In genomic region chr16:70381045-70381444, GRCm38 (mm10) we compare ENCODE assay signal across 30 mouse cellular contexts.
"Had no signal": no experiment of that assay in that cellular context is flagged by ENCODE, and none has a peak within 500 bp of the region (broad histone marks: within the 10 kb centered on the region; RNA-seq: fewer than 3 reads in every experiment).

No protein-coding gene starts in this region.

- H3K4me2 ChIP-seq: limb, embryonic 12.5 days; limb, embryonic 15.5 days; liver, embryonic 11.5 days; liver, embryonic 12.5 days; liver, embryonic 13.5 days; liver, embryonic 15.5 days; lung, embryonic 14.5 days; lung, embryonic 15.5 days; midbrain, embryonic 11.5 days; midbrain, embryonic 12.5 days; midbrain, embryonic 13.5 days; midbrain, embryonic 15.5 days had no signal

- H3K9me3 ChIP-seq: limb, embryonic 12.5 days; limb, embryonic 15.5 days; liver, embryonic 12.5 days; liver, embryonic 13.5 days; liver, embryonic 15.5 days; lung, embryonic 15.5 days; midbrain, embryonic 10.5 days; midbrain, embryonic 12.5 days; midbrain, embryonic 13.5 days; midbrain, embryonic 15.5 days had no signal

- H3K9ac ChIP-seq: limb, embryonic 12.5 days; limb, embryonic 15.5 days; liver, embryonic 12.5 days; liver, embryonic 13.5 days; liver, embryonic 14.5 days; liver, embryonic 15.5 days; liver, postnatal 0 days; lung, embryonic 14.5 days; lung, embryonic 15.5 days; midbrain, embryonic 12.5 days; midbrain, embryonic 13.5 days; midbrain, embryonic 15.5 days had no signal

- H3K4me1 ChIP-seq: limb, embryonic 12.5 days; limb, embryonic 15.5 days; liver, embryonic 12.5 days; liver, embryonic 13.5 days; liver, embryonic 15.5 days; lung, embryonic 15.5 days; megakaryocyte, embryonic 14.5 days; midbrain, embryonic 10.5 days; midbrain, embryonic 12.5 days; midbrain, embryonic 13.5 days; midbrain, embryonic 15.5 days had no signal

- H3K27ac ChIP-seq: left cerebral cortex, adult 2 months; limb, embryonic 12.5 days; limb, embryonic 15.5 days; liver, embryonic 12.5 days; liver, embryonic 13.5 days; liver, embryonic 14.5 days; liver, embryonic 15.5 days; lung, embryonic 15.5 days; macrophage; midbrain, embryonic 10.5 days; midbrain, embryonic 12.5 days; midbrain, embryonic 13.5 days; midbrain, embryonic 15.5 days had no signal

- H3K4me3 ChIP-seq: left cerebral cortex, adult 2 months; limb, embryonic 12.5 days; limb, embryonic 15.5 days; liver, embryonic 12.5 days; liver, embryonic 13.5 days; liver, embryonic 15.5 days; lung, embryonic 15.5 days; megakaryocyte, embryonic 14.5 days; midbrain, embryonic 10.5 days; midbrain, embryonic 12.5 days; midbrain, embryonic 13.5 days; midbrain, embryonic 15.5 days; myocyte had no signal

- H3K27me3 ChIP-seq: limb, embryonic 12.5 days; limb, embryonic 15.5 days; liver, embryonic 12.5 days; liver, embryonic 13.5 days; liver, embryonic 15.5 days; lung, embryonic 15.5 days; megakaryocyte, embryonic 14.5 days; midbrain, embryonic 12.5 days; midbrain, embryonic 13.5 days; midbrain, embryonic 15.5 days had no signal

- DNase-seq: left cerebral cortex, postnatal 4 days; liver; liver, embryonic 13.5 days; liver, postnatal 0 days; lung, adult 18-20 months; lung, adult 2 months; lung, embryonic 14.5 days; lung, postnatal 10 days; lung, postnatal 14 days; lung, postnatal 36 days; lung, postnatal 4 days; midbrain, embryonic 14.5 days had no signal

- ATAC-seq: liver, embryonic 12.5 days; liver, postnatal 0 days; lung, postnatal 0 days; midbrain, embryonic 13.5 days; midbrain, embryonic 15.5 days; midbrain, embryonic 16.5 days had no signal

- H3K36me3 ChIP-seq: limb, embryonic 12.5 days; limb, embryonic 15.5 days; liver, embryonic 12.5 days; liver, embryonic 13.5 days; liver, embryonic 15.5 days; lung, embryonic 15.5 days; midbrain, embryonic 10.5 days; midbrain, embryonic 12.5 days; midbrain, embryonic 13.5 days; midbrain, embryonic 15.5 days had no signal
